Mouse (Mus musculus) midbrain, postnatal 0 days (tissue): ENCODE data around the gene Kmt5a. TPM values are rescaled to one million over a fixed set of nuclear protein-coding genes. Genes with fewer than 3 reads are reported as not detected.

Experiments used
- ATAC-seq: fragments of 200-750 bp; cut with Nextera tagmentation; 2 replicates; pipeline ENCODE4 v1.8.0; 2017; ENCODE audit warnings: moderate number of reproducible peaks, mild to moderate bottlenecking, moderate TSS enrichment, moderate library complexity; ENCODE audit not compliant: low FRiP score
- DNase-seq: peaks from one replicate; pipeline ENCODE4 v3.0.0-alpha.2; 2015; ENCODE audit warnings: low spot score
- H3K27ac ChIP-seq: fragments of 300-500 bp; sonication (generic); 2 replicates; pipeline ENCODE4 v1.5.1; 2014; ENCODE audit warnings: low read depth, mild to moderate bottlenecking, low read length, mixed read lengths
- H3K27me3 ChIP-seq: fragments of 300-500 bp; sonication (generic); 2 replicates; pipeline ENCODE4 v1.6.1; 2014; ENCODE audit warnings: low read length, control low read depth, mixed read lengths; ENCODE audit not compliant: insufficient read depth
- H3K36me3 ChIP-seq: fragments of 300-500 bp; sonication (generic); 2 replicates; pipeline ENCODE4 v1.6.1; 2014; ENCODE audit warnings: low read length, control low read depth, mixed read lengths; ENCODE audit not compliant: insufficient read depth
- H3K4me1 ChIP-seq: fragments of 300-500 bp; sonication (generic); 2 replicates; pipeline ENCODE4 v1.6.1; 2014; ENCODE audit warnings: mild to moderate bottlenecking, control low read depth, antibody characterized with exemption, low read length, mixed read lengths; ENCODE audit not compliant: insufficient read depth
- H3K4me2 ChIP-seq: fragments of 300-500 bp; sonication (generic); 2 replicates; pipeline ENCODE4 v1.6.1; 2014; ENCODE audit warnings: low read depth, mild to moderate bottlenecking, low read length, mixed read lengths; ENCODE audit not compliant: poor library complexity, severe bottlenecking
- H3K4me3 ChIP-seq: fragments of 300-500 bp; sonication (generic); 2 replicates; pipeline ENCODE4 v1.5.1; 2014; ENCODE audit warnings: low read depth, mild to moderate bottlenecking, low read length, moderate library complexity
- H3K9ac ChIP-seq: fragments of 300-500 bp; sonication (generic); replicated peaks from 2 replicates; pipeline ENCODE4 v1.6.1; 2014; ENCODE audit warnings: mild to moderate bottlenecking, low read length, moderate library complexity, mixed read lengths; ENCODE audit not compliant: poor library complexity, severe bottlenecking
- H3K9me3 ChIP-seq: fragments of 300-500 bp; sonication (generic); 2 replicates; pipeline ENCODE4 v1.6.1; 2016; ENCODE audit warnings: low read length, control low read depth
- CTCF ChIP-seq: IDR thresholded peaks from 2 replicates; pipeline ENCODE4 v1.5.1; 2016; ENCODE audit warnings: antibody characterized with exemption, mild to moderate bottlenecking
- WGBS: fragments of 180-500 bp; shearing (Covaris S2); extraction: QIAGEN DNeasy Blood & Tissue Kit; methylation state at CpG from one replicate; pipeline ENCODE4 v1.1.7; 2014; 5-methylcytosine and 5-hydroxymethylcytosine counted together
- polyA plus RNA-seq: library from polyadenylated mRNA; unstranded; fragments of >200 nt; fragmentation: Nextera tagmentation; extraction: Ambion mirVana; gene quantifications from 2 replicates; pipeline ENCODE4 v1.2.1, GENCODE M21; 2015
- total RNA-seq: library from RNA; depleted of rRNA; stranded (reverse); fragments of >200 nt; gene quantifications from 2 replicates; pipeline ENCODE4 v1.2.3, GENCODE M21; 2014

The Kmt5a gene
- total and polyA plus RNA-seq, 2 experiments from 2014 or later = 15.3 to 39.0 TPM

DNA sequence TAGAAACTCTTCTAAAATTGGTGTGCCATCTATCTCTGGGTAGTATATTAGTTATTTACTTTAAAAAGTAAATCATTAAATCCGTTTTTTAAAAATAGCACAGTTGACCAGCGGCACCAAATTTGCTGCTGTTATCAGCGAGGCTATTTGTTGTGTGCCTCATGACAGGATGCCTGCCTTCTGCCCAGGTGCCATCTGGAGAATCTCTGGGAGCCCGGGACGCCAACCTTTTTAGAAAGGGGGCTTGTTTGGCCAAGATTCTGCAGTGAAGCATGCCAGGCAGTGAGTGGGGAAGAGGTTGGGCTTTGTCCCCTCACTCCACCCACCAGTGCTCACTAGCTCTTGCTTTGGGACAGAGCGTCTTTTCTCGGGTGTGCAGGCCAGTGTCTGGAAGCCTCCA lies 10.3 kb downstream of the Kmt5a start:
- H3K36me3 ChIP-seq = peaks cover 62% of the 10 kb centered on the region
- H3K4me2 ChIP-seq = no peak overlapping the region
- H3K4me3 ChIP-seq = no peak overlapping the region
- H3K9me3 ChIP-seq = no peaks in the 10 kb centered on the region
- no peak overlapping the region for H3K27ac ChIP-seq
- no peak for DNase-seq
- 93% methylated on average over 7 of the region's 7 CpGs for WGBS
- ATAC-seq = no peak
- TF ChIP-seq CTCF = no peak
- no peaks in the 10 kb centered on the region for H3K27me3 ChIP-seq
- no peak overlapping the region for H3K9ac ChIP-seq
- H3K4me1 ChIP-seq = peaks cover 7% of the 10 kb centered on the region; the same call in 1 of the 2 replicates

- DNase-seq = no peak
- Histone ChIP-seq H3K4me3 (no peak overlapping the region), H3K27me3 (no peaks in the 10 kb centered on the region), H3K9me3 (no peaks in the 10 kb centered on the region), H3K4me1 (peaks cover 7% of the 10 kb centered on the region; the same call in 1 of the 2 replicates), H3K4me2 (no peak overlapping the region), H3K9ac (no peak overlapping the region), H3K36me3 (peaks cover 66% of the 10 kb centered on the region), H3K27ac (no peak overlapping the region)
- 86% methylated on average over 16 of the region's 16 CpGs for WGBS
- TF ChIP-seq CTCF = no peak
- ATAC-seq = no peak
These were observed 11.1 kb downstream of the Kmt5a start for GRCm38 (mm10) chr5:124450641-124451340.

GRCm38 (mm10) chr5:124452494-124453228 lies 12.9 kb downstream of the Kmt5a start:
- ATAC-seq (no peak), DNase-seq (no peak)
- Histone ChIP-seq H3K9me3 (no peaks in the 10 kb centered on the region), H3K4me2 (no peak overlapping the region), H3K9ac (no peak overlapping the region), H3K4me1 (no peaks in the 10 kb centered on the region), H3K4me3 (no peak overlapping the region), H3K36me3 (peaks cover 81% of the 10 kb centered on the region), H3K27ac (0 out of 2 replicates have a peak overlapping the region, but pooled peaks have one; percentile 4), H3K27me3 (no peaks in the 10 kb centered on the region)
- no peak for TF ChIP-seq CTCF
- 75% methylated on average over 15 of the region's 15 CpGs for WGBS

GRCm38 (mm10) chr5:124453339-124454081 lies 13.8 kb downstream of the Kmt5a start:
- WGBS = 73% methylated on average over 13 of the region's 13 CpGs
- Histone ChIP-seq H3K36me3 (peaks cover 81% of the 10 kb centered on the region), H3K4me2 (no peak overlapping the region)

GRCm38 (mm10) chr5:124454082-124454419 lies 14.3 kb downstream of the Kmt5a start:
- Histone ChIP-seq H3K4me1 (no peaks in the 10 kb centered on the region), H3K9ac (no peak overlapping the region), H3K4me3 (no peak overlapping the region), H3K36me3 (peaks cover 81% of the 10 kb centered on the region), H3K9me3 (no peaks in the 10 kb centered on the region), H3K4me2 (no peak overlapping the region), H3K27ac (no peak overlapping the region), H3K27me3 (no peaks in the 10 kb centered on the region)
- 73% methylated on average over 1 of the region's 1 CpGs for WGBS
- ATAC-seq (no peak), DNase-seq (no peak)
- TF ChIP-seq CTCF = no peak

More at GRCm38 (mm10) chr5:124453339-124454081, 13.8 kb downstream of the Kmt5a start:
- Histone ChIP-seq H3K27me3 (no peaks in the 10 kb centered on the region), H3K4me1 (no peaks in the 10 kb centered on the region), H3K4me3 (no peak overlapping the region), H3K9ac (no peak overlapping the region), H3K9me3 (no peaks in the 10 kb centered on the region), H3K27ac (no peak overlapping the region)
- no peak for TF ChIP-seq CTCF
- DNase-seq (peak; percentile 61), ATAC-seq (no peak)
